Mouse (Mus musculus) midbrain, embryonic 14.5 days (tissue): ENCODE measurements at regions not wholly inside any gene's neighbourhood (a gene's known extent, or its start where the extent isn't known, plus 50 kb on each side); places are given as distances from the start of the nearest gene placed in this dataset.

ENCODE experiments used
- ATAC-seq: fragments of 200-750 bp; cut with Nextera tagmentation; 2 replicates; pipeline ENCODE4 v1.8.0; 2017; ENCODE audit warnings: moderate number of reproducible peaks, moderate library complexity; ENCODE audit not compliant: low FRiP score, low TSS enrichment
- DNase-seq: peaks from one replicate; pipeline ENCODE4 v3.0.0-alpha.2; 2015
- H3K27ac ChIP-seq: fragments of 300-500 bp; sonication (generic); replicated peaks from 2 replicates; pipeline ENCODE4 v1.5.1; 2014; ENCODE audit warnings: mild to moderate bottlenecking, low read depth, low read length, moderate library complexity
- H3K27me3 ChIP-seq: fragments of 300-500 bp; sonication (generic); 2 replicates; pipeline ENCODE4 v1.6.1; 2014; ENCODE audit warnings: low read length, control low read depth, mixed read lengths; ENCODE audit not compliant: control insufficient read depth, insufficient read depth
- H3K36me3 ChIP-seq: fragments of 300-500 bp; sonication (generic); 2 replicates; pipeline ENCODE4 v1.6.1; 2014; ENCODE audit warnings: low read length, control low read depth; ENCODE audit not compliant: control insufficient read depth, insufficient read depth
- H3K4me1 ChIP-seq: fragments of 300-500 bp; sonication (generic); 2 replicates; pipeline ENCODE4 v1.6.1; 2014; ENCODE audit warnings: mild to moderate bottlenecking, antibody characterized with exemption, low read length, control low read depth; ENCODE audit not compliant: control insufficient read depth, insufficient read depth
- H3K4me2 ChIP-seq: fragments of 300-500 bp; sonication (generic); 2 replicates; pipeline ENCODE4 v1.6.1; 2014; ENCODE audit warnings: mild to moderate bottlenecking, low read length, moderate library complexity
- H3K4me3 ChIP-seq: fragments of 300-500 bp; sonication (generic); replicated peaks from 2 replicates; pipeline ENCODE4 v1.5.1; 2014; ENCODE audit warnings: low read depth, low read length
- H3K9ac ChIP-seq: fragments of 300-500 bp; sonication (generic); replicated peaks from 2 replicates; pipeline ENCODE4 v1.6.1; 2014; ENCODE audit warnings: mild to moderate bottlenecking, low read length, moderate library complexity
- H3K9me3 ChIP-seq: fragments of 300-500 bp; sonication (generic); 2 replicates; pipeline ENCODE4 v1.6.1; 2016; ENCODE audit warnings: low read length, control low read depth, mixed read lengths; ENCODE audit not compliant: control insufficient read depth
- WGBS: fragments of 180-500 bp; shearing (Covaris S2); extraction: QIAGEN DNeasy Blood & Tissue Kit; methylation state at CpG from one replicate; pipeline ENCODE4 v1.1.7; 2014; 5-methylcytosine and 5-hydroxymethylcytosine counted together

- Histone ChIP-seq H3K4me2 (no peak overlapping the region), H3K27me3 (no peaks in the 10 kb centered on the region), H3K27ac (no peak overlapping the region), H3K4me1 (no peaks in the 10 kb centered on the region), H3K36me3 (no peaks in the 10 kb centered on the region), H3K4me3 (no peak overlapping the region), H3K9me3 (no peaks in the 10 kb centered on the region), H3K9ac (no peak overlapping the region)
- no peak for DNase-seq
- 93% methylated on average over 6 of the region's 6 CpGs for WGBS
- ATAC-seq = no peak
Measured at GRCm38 (mm10) chr9:25031466-25031865, 57.8 kb upstream of the Gm10181 start.
